Mouse (Mus musculus) stomach, embryonic 14.5 days (tissue): ENCODE measurements around the gene Rhobtb1. TPM values are rescaled to one million over a fixed set of nuclear protein-coding genes. Genes with fewer than 3 reads are reported as not detected.

Experiments used
- ATAC-seq: fragments of 200-750 bp; cut with Nextera tagmentation; 2 replicates; pipeline ENCODE4 v1.8.0; 2017; ENCODE audit warnings: low read depth, moderate TSS enrichment; ENCODE audit not compliant: insufficient number of reproducible peaks, insufficient read depth, low FRiP score
- H3K27ac ChIP-seq: fragments of 300-500 bp; sonication (generic); 2 replicates; pipeline ENCODE4 v1.5.1; 2014; ENCODE audit warnings: mild to moderate bottlenecking, low read length, moderate library complexity, mixed read lengths
- H3K27me3 ChIP-seq: fragments of 300-500 bp; sonication (generic); 2 replicates; pipeline ENCODE4 v1.6.1; 2014; ENCODE audit warnings: low read length, control low read depth, mixed read lengths; ENCODE audit not compliant: control insufficient read depth, insufficient read depth
- H3K36me3 ChIP-seq: fragments of 300-500 bp; sonication (generic); 2 replicates; pipeline ENCODE4 v1.6.1; 2014; ENCODE audit warnings: mild to moderate bottlenecking, control low read depth, low read length, moderate library complexity, mixed read lengths; ENCODE audit not compliant: control insufficient read depth, insufficient read depth
- H3K4me1 ChIP-seq: fragments of 300-500 bp; sonication (generic); 2 replicates; pipeline ENCODE4 v1.6.1; 2014; ENCODE audit warnings: low read length, control low read depth, mixed read lengths; ENCODE audit not compliant: control insufficient read depth, insufficient read depth
- H3K4me2 ChIP-seq: fragments of 300-500 bp; sonication (generic); replicated peaks from 2 replicates; pipeline ENCODE4 v1.6.1; 2014; ENCODE audit warnings: low read depth, low read length, control low read depth
- H3K4me3 ChIP-seq: fragments of 300-500 bp; sonication (generic); 2 replicates; pipeline ENCODE4 v1.5.1; 2014; ENCODE audit warnings: low read depth, low read length, control low read depth
- H3K9ac ChIP-seq: fragments of 300-500 bp; sonication (generic); replicated peaks from 2 replicates; pipeline ENCODE4 v1.6.1; 2014; ENCODE audit warnings: low read depth, mild to moderate bottlenecking, control low read depth, low read length, moderate library complexity, mixed read lengths
- H3K9me3 ChIP-seq: fragments of 300-500 bp; sonication (generic); 2 replicates; pipeline ENCODE4 v1.6.1; 2016; ENCODE audit warnings: low read depth, low read length, control low read depth; ENCODE audit not compliant: control insufficient read depth
- WGBS: fragments of 180-500 bp; shearing (Covaris S2); extraction: QIAGEN DNeasy Blood & Tissue Kit; methylation state at CpG from one replicate; pipeline ENCODE4 v1.1.7; 2014; 5-methylcytosine and 5-hydroxymethylcytosine counted together
- polyA plus RNA-seq: library from polyadenylated mRNA; unstranded; fragments of >200 nt; fragmentation: Nextera tagmentation; extraction: Ambion mirVana; gene quantifications from 2 replicates; pipeline ENCODE4 v1.2.1, GENCODE M21; 2014

The Rhobtb1 gene
- polyA plus RNA-seq, 1 experiment from 2014 or later, result 37.0 TPM

GRCm38 (mm10) chr10:69245906-69246668, 94.9 kb downstream of the Rhobtb1 start:
- no peaks in the 10 kb centered on the region for H3K9me3 ChIP-seq
- no peak overlapping the region for H3K27ac ChIP-seq
- no peak overlapping the region for H3K4me2 ChIP-seq
- no peak for ATAC-seq
- no peaks in the 10 kb centered on the region for H3K27me3 ChIP-seq
- H3K9ac ChIP-seq, result no peak overlapping the region
- peaks cover 13% of the 10 kb centered on the region; the same call in 1 of the 2 replicates for H3K36me3 ChIP-seq
- H3K4me1 ChIP-seq, result no peaks in the 10 kb centered on the region
- no peak overlapping the region for H3K4me3 ChIP-seq
- WGBS, result 68% methylated on average over 10 of the region's 10 CpGs

GRCm38 (mm10) chr10:69246762-69247161, 95.5 kb downstream of the Rhobtb1 start:
- H3K9me3 ChIP-seq, result no peaks in the 10 kb centered on the region
- no peak overlapping the region for H3K4me3 ChIP-seq
- H3K27ac ChIP-seq, result no peak overlapping the region
- no peaks in the 10 kb centered on the region for H3K27me3 ChIP-seq
- ATAC-seq, result no peak
- 76% methylated on average over 3 of the region's 3 CpGs for WGBS
- no peaks in the 10 kb centered on the region for H3K4me1 ChIP-seq
- H3K4me2 ChIP-seq, result no peak overlapping the region
- no peak overlapping the region for H3K9ac ChIP-seq
- peaks cover 13% of the 10 kb centered on the region; the same call in 1 of the 2 replicates for H3K36me3 ChIP-seq

- Histone ChIP-seq H3K4me1 (peaks cover 4% of the 10 kb centered on the region; the same call in 1 of the 2 replicates), H3K27me3 (no peaks in the 10 kb centered on the region), H3K27ac (no peak overlapping the region), H3K4me3 (no peak overlapping the region), H3K36me3 (peaks cover 13% of the 10 kb centered on the region; the same call in 1 of the 2 replicates), H3K4me2 (no peak overlapping the region), H3K9me3 (no peaks in the 10 kb centered on the region), H3K9ac (no peak overlapping the region)
- ATAC-seq, result no peak
- 96% methylated on average over 7 of the region's 7 CpGs for WGBS
These were observed 96.2 kb downstream of the Rhobtb1 start for GRCm38 (mm10) chr10:69247311-69248033.

GRCm38 (mm10) chr10:69248261-69249160, 97.3 kb downstream of the Rhobtb1 start:
- WGBS, result 86% methylated on average over 29 of the region's 29 CpGs

GRCm38 (mm10) chr10:69251254-69251653, 100.0 kb downstream of the Rhobtb1 start:
- peaks cover 34% of the 10 kb centered on the region for H3K4me1 ChIP-seq
- H3K27ac ChIP-seq, result no peak overlapping the region
- WGBS, result 82% methylated on average over 6 of the region's 6 CpGs
- H3K4me2 ChIP-seq, result no peak overlapping the region
- H3K4me3 ChIP-seq, result no peak overlapping the region
- H3K9ac ChIP-seq, result no peak overlapping the region
- no peak for ATAC-seq
- H3K27me3 ChIP-seq, result no peaks in the 10 kb centered on the region
- peaks cover 13% of the 10 kb centered on the region; the same call in 1 of the 2 replicates for H3K36me3 ChIP-seq
- no peaks in the 10 kb centered on the region for H3K9me3 ChIP-seq

More at GRCm38 (mm10) chr10:69248261-69249160, 97.3 kb downstream of the Rhobtb1 start:
- peaks cover 13% of the 10 kb centered on the region; the same call in 1 of the 2 replicates for H3K36me3 ChIP-seq
- H3K27me3 ChIP-seq, result no peaks in the 10 kb centered on the region
- H3K27ac ChIP-seq, result peak overlapping the region; percentile 48; the same call in 1 of the 2 replicates
- H3K4me2 ChIP-seq, result no peak overlapping the region
- H3K9ac ChIP-seq, result no peak overlapping the region
- H3K9me3 ChIP-seq, result no peaks in the 10 kb centered on the region
- ATAC-seq, result no peak
- peaks cover 12% of the 10 kb centered on the region for H3K4me1 ChIP-seq
- no peak overlapping the region for H3K4me3 ChIP-seq

- 78% methylated on average over 17 of the region's 17 CpGs for WGBS
These were observed 101.2 kb downstream of the Rhobtb1 start for GRCm38 (mm10) chr10:69252112-69253074.

GRCm38 (mm10) chr10:69253075-69253685, 101.9 kb downstream of the Rhobtb1 start:
- H3K27ac ChIP-seq, result peak overlapping the region; percentile 97
- H3K27me3 ChIP-seq, result no peaks in the 10 kb centered on the region
- no peaks in the 10 kb centered on the region for H3K9me3 ChIP-seq
- ATAC-seq, result peak; percentile 85; the same call in 1 of the 2 replicates
- no peak overlapping the region for H3K4me2 ChIP-seq
- no peak overlapping the region for H3K4me3 ChIP-seq
- H3K36me3 ChIP-seq, result peaks cover 13% of the 10 kb centered on the region; the same call in 1 of the 2 replicates
- peaks cover 34% of the 10 kb centered on the region for H3K4me1 ChIP-seq
- WGBS, result 19% methylated on average over 5 of the region's 5 CpGs
- H3K9ac ChIP-seq, result no peak overlapping the region

More at GRCm38 (mm10) chr10:69252112-69253074, 101.2 kb downstream of the Rhobtb1 start:
- peaks cover 13% of the 10 kb centered on the region; the same call in 1 of the 2 replicates for H3K36me3 ChIP-seq
- peak overlapping the region; percentile 97 for H3K27ac ChIP-seq
- ATAC-seq, result no peak
- no peak overlapping the region for H3K9ac ChIP-seq
- no peaks in the 10 kb centered on the region for H3K9me3 ChIP-seq
- no peak overlapping the region for H3K4me2 ChIP-seq
- no peak overlapping the region for H3K4me3 ChIP-seq
- peaks cover 34% of the 10 kb centered on the region for H3K4me1 ChIP-seq
- H3K27me3 ChIP-seq, result no peaks in the 10 kb centered on the region
